Mouse (Mus musculus): ENCODE measurements around the gene Glis1. TPM values are rescaled to one million over a fixed set of nuclear protein-coding genes. Genes with fewer than 3 reads are reported as not detected.

Glis1 gene
- total RNA-seq, 2 experiments from 2014 or later = not detected

- ATAC-seq (replicated peaks; ENCODE audit: low FRiP score, poor library complexity, severe bottlenecking) = no peak
Observed at GRCm38 (mm10) chr4:107449519-107449918, 15.1 kb downstream of the Glis1 start.

- ATAC-seq (replicated peaks; ENCODE audit: low FRiP score, poor library complexity, severe bottlenecking) = no peak
Observed at GRCm38 (mm10) chr4:107452266-107453015, 18.1 kb downstream of the Glis1 start.

- ATAC-seq (replicated peaks; ENCODE audit: low FRiP score, poor library complexity, severe bottlenecking) = peak; percentile 68; the same call in 1 of the 2 replicates
Observed at GRCm38 (mm10) chr4:107453141-107453984, 19.0 kb downstream of the Glis1 start.

- peak; percentile 57; the same call in 1 of the 2 replicates for ATAC-seq (replicated peaks; ENCODE audit: low FRiP score, poor library complexity, severe bottlenecking)
Observed at GRCm38 (mm10) chr4:107457602-107458001, 23.2 kb downstream of the Glis1 start.

GRCm38 (mm10) chr4:107458907-107459306 lies 24.5 kb downstream of the Glis1 start:
- peak; percentile 79 for ATAC-seq (replicated peaks; ENCODE audit: low FRiP score, poor library complexity, severe bottlenecking)

- ATAC-seq (replicated peaks; ENCODE audit: low FRiP score, poor library complexity, severe bottlenecking) = no peak
Observed at GRCm38 (mm10) chr4:107459461-107459860, 25.1 kb downstream of the Glis1 start.

GRCm38 (mm10) chr4:107460468-107460867 lies 26.1 kb downstream of the Glis1 start:
- no peak for ATAC-seq (replicated peaks; ENCODE audit: low FRiP score, poor library complexity, severe bottlenecking)

GRCm38 (mm10) chr4:107467831-107468230 lies 33.4 kb downstream of the Glis1 start:
- ATAC-seq (replicated peaks; ENCODE audit: low FRiP score, poor library complexity, severe bottlenecking) = no peak

- ATAC-seq (replicated peaks; ENCODE audit: low FRiP score, poor library complexity, severe bottlenecking) = no peak
Observed at GRCm38 (mm10) chr4:107468264-107468663, 33.9 kb downstream of the Glis1 start.

- ATAC-seq (replicated peaks; ENCODE audit: low FRiP score, poor library complexity, severe bottlenecking) = no peak
Observed at GRCm38 (mm10) chr4:107468768-107469167, 34.4 kb downstream of the Glis1 start.

- no peak for ATAC-seq (replicated peaks; ENCODE audit: low FRiP score, poor library complexity, severe bottlenecking)
Observed at GRCm38 (mm10) chr4:107476266-107476665, 41.9 kb downstream of the Glis1 start.

GRCm38 (mm10) chr4:107479015-107479414 lies 44.6 kb downstream of the Glis1 start:
- ATAC-seq (replicated peaks; ENCODE audit: low FRiP score, poor library complexity, severe bottlenecking) = no peak

GRCm38 (mm10) chr4:107482541-107482940 lies 48.1 kb downstream of the Glis1 start:
- no peak for ATAC-seq (replicated peaks; ENCODE audit: low FRiP score, poor library complexity, severe bottlenecking)

GRCm38 (mm10) chr4:107483556-107484220 lies 49.3 kb downstream of the Glis1 start:
- ATAC-seq (replicated peaks; ENCODE audit: low FRiP score, poor library complexity, severe bottlenecking) = no peak

GRCm38 (mm10) chr4:107484221-107484575 lies 49.8 kb downstream of the Glis1 start:
- no peak for ATAC-seq (replicated peaks; ENCODE audit: low FRiP score, poor library complexity, severe bottlenecking)

- ATAC-seq (replicated peaks; ENCODE audit: low FRiP score, poor library complexity, severe bottlenecking) = no peak
Observed at GRCm38 (mm10) chr4:107485903-107486302, 51.5 kb downstream of the Glis1 start.

- ATAC-seq (replicated peaks; ENCODE audit: low FRiP score, poor library complexity, severe bottlenecking) = no peak
Observed at GRCm38 (mm10) chr4:107489121-107489840, 54.9 kb downstream of the Glis1 start.

- no peak for ATAC-seq (replicated peaks; ENCODE audit: low FRiP score, poor library complexity, severe bottlenecking)
Observed at GRCm38 (mm10) chr4:107492991-107493390, 58.6 kb downstream of the Glis1 start.

GRCm38 (mm10) chr4:107495751-107496430 lies 61.5 kb downstream of the Glis1 start:
- ATAC-seq (replicated peaks; ENCODE audit: low FRiP score, poor library complexity, severe bottlenecking) = no peak
